Mouse (Mus musculus) G1E (cell line): ENCODE data around the gene Rpl41.

ENCODE experiments used
- CTCF ChIP-seq: IDR thresholded peaks from 2 replicates; pipeline ENCODE4 v1.5.1; 2012; ENCODE audit warnings: low read depth, low read length, inconsistent platforms, mixed read lengths
- GATA1 ChIP-seq: IDR thresholded peaks from 2 replicates; pipeline ENCODE4 v1.6.1; 2012; ENCODE audit warnings: borderline replicate concordance, low read length, inconsistent platforms, mixed read lengths
- GATA2 ChIP-seq: IDR thresholded peaks from 2 replicates; pipeline ENCODE4 v1.6.1; 2012; ENCODE audit warnings: low read depth, low read length, inconsistent platforms, borderline replicate concordance
- TAL1 ChIP-seq: conservative IDR thresholded peaks from 2 replicates; pipeline ENCODE4 v1.6.1; 2012; ENCODE audit warnings: low read depth, low read length, inconsistent platforms, mixed read lengths

DNA sequence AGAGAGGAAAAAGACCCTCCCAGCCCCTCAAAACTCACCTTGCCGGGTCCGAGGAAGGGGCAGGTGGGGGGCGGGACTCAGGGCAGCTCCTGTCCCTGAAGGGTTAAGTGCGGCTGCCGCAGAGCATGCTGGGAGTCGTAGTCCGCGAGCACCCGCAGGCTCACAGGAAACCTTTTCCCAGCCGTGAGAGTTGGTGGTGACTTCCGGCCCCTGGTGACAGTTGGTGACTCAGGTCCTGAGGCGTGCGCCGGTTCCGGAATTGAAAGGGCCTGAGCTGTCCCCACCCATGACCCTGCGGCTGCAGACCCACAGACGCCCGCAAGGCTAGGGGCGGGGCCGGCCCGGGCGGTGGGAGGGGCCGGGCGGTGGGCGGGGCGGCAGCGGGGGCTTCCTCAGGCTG is 50.5 kb downstream of the Rpl41 start, which contains the start of gene Myl6b:
- TF ChIP-seq CTCF (no peak), GATA1 (no peak), TAL1 (no peak), GATA2 (no peak)
